Mouse (Mus musculus) forebrain, embryonic 14.5 days (tissue): ENCODE results near the gene Ccnyl1. TPM values are rescaled to one million over a fixed set of nuclear protein-coding genes. Genes with fewer than 3 reads are reported as not detected.
A peak's percentile ranks its signal among the peaks of the same experiment; 100 is the strongest.

Experiments
- ATAC-seq: fragments of 200-750 bp; cut with Nextera tagmentation; 2 replicates; pipeline ENCODE4 v1.8.0; 2017; ENCODE audit warnings: mild to moderate bottlenecking, moderate library complexity
- DNase-seq: peaks from one replicate; pipeline ENCODE4 v3.0.0-alpha.2; 2015; ENCODE audit warnings: low spot score
- H3K27ac ChIP-seq: fragments of 300-500 bp; sonication (generic); 2 replicates; pipeline ENCODE4 v1.5.1; 2014; ENCODE audit warnings: low read depth, mild to moderate bottlenecking, control low read depth, low read length, moderate library complexity
- H3K27me3 ChIP-seq: fragments of 300-500 bp; sonication (generic); replicated peaks from 2 replicates; pipeline ENCODE4 v1.6.1; 2014; ENCODE audit warnings: low read length, control low read depth, mixed read lengths; ENCODE audit not compliant: control insufficient read depth, insufficient read depth
- H3K36me3 ChIP-seq: fragments of 300-500 bp; sonication (generic); 2 replicates; pipeline ENCODE4 v1.6.1; 2014; ENCODE audit warnings: low read length, control low read depth; ENCODE audit not compliant: control insufficient read depth, insufficient read depth
- H3K4me1 ChIP-seq: fragments of 300-500 bp; sonication (generic); 2 replicates; pipeline ENCODE4 v1.6.1; 2014; ENCODE audit warnings: antibody characterized with exemption, low read length, control low read depth; ENCODE audit not compliant: control insufficient read depth, insufficient read depth
- H3K4me2 ChIP-seq: fragments of 300-500 bp; sonication (generic); 2 replicates; pipeline ENCODE4 v1.6.1; 2014; ENCODE audit warnings: mild to moderate bottlenecking, control low read depth, low read length
- H3K4me3 ChIP-seq: fragments of 300-500 bp; sonication (generic); 2 replicates; pipeline ENCODE4 v1.5.1; 2014; ENCODE audit warnings: low read depth, low read length, control low read depth
- H3K9ac ChIP-seq: fragments of 300-500 bp; sonication (generic); 2 replicates; pipeline ENCODE4 v1.6.1; 2014; ENCODE audit warnings: mild to moderate bottlenecking, low read length, control low read depth, moderate library complexity
- H3K9me3 ChIP-seq: fragments of 300-500 bp; sonication (generic); replicated peaks from 2 replicates; pipeline ENCODE4 v1.6.1; 2016; ENCODE audit warnings: low read length, control low read depth, mixed read lengths; ENCODE audit not compliant: control insufficient read depth
- WGBS: fragments of 180-500 bp; shearing (Covaris S2); extraction: QIAGEN DNeasy Blood & Tissue Kit; methylation state at CpG from one replicate; pipeline ENCODE4 v1.1.7; 2014; 5-methylcytosine and 5-hydroxymethylcytosine counted together
- polyA plus RNA-seq: library from polyadenylated mRNA; unstranded; fragments of >200 nt; fragmentation: Nextera tagmentation; extraction: Ambion mirVana; gene quantifications from 2 replicates; pipeline ENCODE4 v1.2.1, GENCODE M21; 2014

Gene Ccnyl1
- polyA plus RNA-seq, 1 experiment from 2014 or later, result 6.6 TPM

GRCm38 (mm10) chr1:64738661-64739082 lies 48.4 kb downstream of the Ccnyl1 start:
- H3K4me2 ChIP-seq, result peak overlapping the region; percentile 97
- no peaks in the 10 kb centered on the region for H3K9me3 ChIP-seq
- peaks cover 19% of the 10 kb centered on the region for H3K4me1 ChIP-seq
- no peak overlapping the region for H3K27ac ChIP-seq
- no peaks in the 10 kb centered on the region for H3K36me3 ChIP-seq
- H3K4me3 ChIP-seq, result peak overlapping the region; percentile 59
- ATAC-seq (no peak), DNase-seq (peak; percentile 45)
- H3K27me3 ChIP-seq, result peaks cover 53% of the 10 kb centered on the region
- WGBS, result under 1% methylated on average over 14 of the region's 14 CpGs
- no peak overlapping the region for H3K9ac ChIP-seq

DNA sequence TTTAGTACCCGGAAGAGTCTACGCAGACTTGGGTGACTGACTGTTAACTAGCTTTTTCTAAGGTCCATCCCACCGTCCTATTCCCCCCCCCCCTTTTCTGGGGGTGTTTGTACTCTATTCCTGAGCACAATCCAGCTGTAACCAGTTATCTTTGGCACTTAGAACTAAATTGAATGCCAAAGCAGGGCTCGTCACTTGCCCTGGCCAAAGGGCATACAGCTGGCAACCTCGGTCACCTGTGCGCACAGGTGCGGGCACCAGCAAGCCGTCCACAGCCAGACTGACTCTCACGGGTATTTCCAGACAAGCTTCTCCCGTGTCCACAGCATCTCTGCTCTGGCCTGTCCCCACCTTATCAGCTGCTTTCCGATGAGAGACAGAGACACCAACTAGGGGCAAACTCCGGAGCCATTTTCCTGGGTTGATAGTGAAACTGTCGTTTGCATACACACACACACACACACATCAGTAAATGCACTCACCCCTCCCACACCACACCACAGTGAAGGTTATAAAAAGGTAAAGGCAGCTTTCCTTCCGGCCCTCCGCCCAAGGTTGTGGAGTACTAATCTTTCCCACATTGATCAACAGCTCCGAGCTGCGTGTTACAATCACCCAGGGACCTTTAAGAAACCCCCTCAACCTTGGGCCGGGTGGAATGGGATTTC lies 52.6 kb downstream of the Ccnyl1 start:
- ATAC-seq, result no peak
- Histone ChIP-seq H3K27ac (no peak overlapping the region), H3K4me3 (no peak overlapping the region), H3K9ac (no peak overlapping the region), H3K4me1 (no peaks in the 10 kb centered on the region; the same call in 1 of the 2 replicates), H3K36me3 (no peaks in the 10 kb centered on the region), H3K9me3 (0 out of 2 replicates have a peak, but pooled peaks cover 2% of the 10 kb centered on the region), H3K4me2 (no peak overlapping the region), H3K27me3 (0 out of 2 replicates have a peak, but pooled peaks cover 18% of the 10 kb centered on the region)
- 93% methylated on average over 18 of the region's 18 CpGs for WGBS
- no peak for DNase-seq

- 0 out of 2 replicates have a peak, but pooled peaks cover 6% of the 10 kb centered on the region for H3K27me3 ChIP-seq
- H3K9me3 ChIP-seq, result 0 out of 2 replicates have a peak, but pooled peaks cover 2% of the 10 kb centered on the region
- no peak overlapping the region for H3K4me2 ChIP-seq
- DNase-seq (no peak), ATAC-seq (no peak)
- no peaks in the 10 kb centered on the region for H3K4me1 ChIP-seq
- no peak overlapping the region for H3K27ac ChIP-seq
- H3K9ac ChIP-seq, result no peak overlapping the region
- H3K36me3 ChIP-seq, result no peaks in the 10 kb centered on the region
- H3K4me3 ChIP-seq, result no peak overlapping the region
Observed at GRCm38 (mm10) chr1:64744616-64745015, 54.4 kb downstream of the Ccnyl1 start.

DNA sequence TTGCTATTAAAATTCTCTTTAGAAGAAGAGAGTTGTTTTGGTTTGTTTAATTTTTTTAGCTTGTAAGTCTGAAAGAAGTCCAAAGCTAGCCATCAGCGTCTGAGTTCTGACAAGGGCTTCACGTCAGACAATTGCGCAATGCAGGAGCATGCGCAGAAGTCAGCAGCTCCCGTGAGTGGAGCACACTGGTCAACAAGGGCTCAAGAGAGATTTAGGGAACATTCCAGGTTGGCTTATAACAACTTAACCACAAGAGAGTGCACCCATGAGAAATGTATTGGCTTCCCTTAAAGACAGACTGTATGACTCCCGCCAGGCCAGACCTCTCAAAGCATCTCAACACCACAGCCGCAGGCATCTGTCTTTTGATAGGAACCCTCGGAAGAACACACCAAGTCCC lies 62.9 kb downstream of the Ccnyl1 start:
- ATAC-seq, result no peak
- WGBS, result 93% methylated on average over 8 of the region's 8 CpGs
- Histone ChIP-seq H3K27ac (no peak overlapping the region), H3K4me2 (no peak overlapping the region), H3K9ac (no peak overlapping the region), H3K4me1 (no peaks in the 10 kb centered on the region), H3K36me3 (no peaks in the 10 kb centered on the region), H3K4me3 (no peak overlapping the region), H3K27me3 (no peaks in the 10 kb centered on the region), H3K9me3 (no peaks in the 10 kb centered on the region)
- no peak for DNase-seq

DNA sequence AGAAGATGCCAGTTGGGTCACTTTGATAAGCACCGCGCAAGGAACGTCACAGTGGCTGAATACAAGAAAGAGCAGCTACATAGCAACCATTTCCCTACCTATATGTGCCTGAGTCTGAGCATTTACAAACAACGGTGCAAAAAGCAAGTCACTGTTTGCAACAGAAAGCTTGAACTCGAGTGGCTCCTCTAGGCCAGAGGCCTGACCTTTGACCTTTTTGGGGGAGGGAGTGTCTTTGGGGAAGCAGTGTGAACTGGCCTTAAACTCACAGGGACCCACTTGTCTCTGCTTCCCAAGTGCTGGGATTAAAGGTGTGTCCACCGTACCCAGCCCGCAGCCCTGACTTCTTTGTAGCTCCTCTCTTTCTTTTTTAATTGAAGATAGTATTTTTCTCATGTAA lies 63.4 kb downstream of the Ccnyl1 start:
- ATAC-seq (no peak), DNase-seq (no peak)
- WGBS, result 78% methylated on average over 7 of the region's 7 CpGs
- Histone ChIP-seq H3K4me1 (no peaks in the 10 kb centered on the region), H3K36me3 (no peaks in the 10 kb centered on the region), H3K27me3 (no peaks in the 10 kb centered on the region), H3K27ac (no peak overlapping the region), H3K4me3 (no peak overlapping the region), H3K9ac (no peak overlapping the region), H3K9me3 (no peaks in the 10 kb centered on the region), H3K4me2 (no peak overlapping the region)

- no peak overlapping the region for H3K4me2 ChIP-seq
- no peaks in the 10 kb centered on the region for H3K27me3 ChIP-seq
- H3K9me3 ChIP-seq, result no peaks in the 10 kb centered on the region
- H3K36me3 ChIP-seq, result no peaks in the 10 kb centered on the region
- DNase-seq, result no peak
- no peak overlapping the region for H3K9ac ChIP-seq
- no peaks in the 10 kb centered on the region for H3K4me1 ChIP-seq
- no peak overlapping the region for H3K4me3 ChIP-seq
- no peak overlapping the region for H3K27ac ChIP-seq
- no peak for ATAC-seq
- 91% methylated on average over 5 of the region's 5 CpGs for WGBS
Observed at GRCm38 (mm10) chr1:64754658-64755057, 64.4 kb downstream of the Ccnyl1 start.

- no peak overlapping the region for H3K4me2 ChIP-seq
- H3K27me3 ChIP-seq, result no peaks in the 10 kb centered on the region
- H3K36me3 ChIP-seq, result no peaks in the 10 kb centered on the region
- no peaks in the 10 kb centered on the region for H3K4me1 ChIP-seq
- no peak overlapping the region for H3K9ac ChIP-seq
- WGBS, result 64% methylated on average over 7 of the region's 7 CpGs
- no peak overlapping the region for H3K4me3 ChIP-seq
- ATAC-seq, result no peak
- no peak overlapping the region for H3K27ac ChIP-seq
- no peaks in the 10 kb centered on the region for H3K9me3 ChIP-seq
- DNase-seq, result no peak
Observed at GRCm38 (mm10) chr1:64755971-64756639, 65.8 kb downstream of the Ccnyl1 start.

DNA sequence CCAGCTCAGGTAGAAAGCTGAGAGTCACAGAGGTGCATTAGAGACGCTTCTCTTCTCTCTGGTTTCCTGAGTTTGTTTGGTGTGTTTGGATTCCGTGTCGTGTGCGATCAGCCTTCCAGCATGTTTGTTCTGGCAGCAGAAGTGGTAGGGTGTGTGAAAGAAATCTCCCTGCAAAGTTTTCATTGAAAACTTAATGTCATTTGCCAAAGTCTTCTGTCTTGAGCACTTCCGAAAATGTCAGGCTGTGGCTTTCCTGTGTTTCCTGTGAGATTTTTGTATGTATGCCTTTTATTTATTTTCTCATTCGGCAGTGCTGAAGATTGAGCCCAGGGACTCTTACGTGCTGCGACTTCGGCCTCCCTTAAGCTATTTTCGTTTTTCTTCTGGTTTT lies 66.4 kb downstream of the Ccnyl1 start:
- Histone ChIP-seq H3K9ac (no peak overlapping the region), H3K4me2 (no peak overlapping the region), H3K27me3 (no peaks in the 10 kb centered on the region), H3K36me3 (no peaks in the 10 kb centered on the region), H3K9me3 (no peaks in the 10 kb centered on the region), H3K4me3 (no peak overlapping the region), H3K4me1 (no peaks in the 10 kb centered on the region), H3K27ac (no peak overlapping the region)
- no peak for DNase-seq
- ATAC-seq, result no peak
- WGBS, result 82% methylated on average over 10 of the region's 10 CpGs

DNA sequence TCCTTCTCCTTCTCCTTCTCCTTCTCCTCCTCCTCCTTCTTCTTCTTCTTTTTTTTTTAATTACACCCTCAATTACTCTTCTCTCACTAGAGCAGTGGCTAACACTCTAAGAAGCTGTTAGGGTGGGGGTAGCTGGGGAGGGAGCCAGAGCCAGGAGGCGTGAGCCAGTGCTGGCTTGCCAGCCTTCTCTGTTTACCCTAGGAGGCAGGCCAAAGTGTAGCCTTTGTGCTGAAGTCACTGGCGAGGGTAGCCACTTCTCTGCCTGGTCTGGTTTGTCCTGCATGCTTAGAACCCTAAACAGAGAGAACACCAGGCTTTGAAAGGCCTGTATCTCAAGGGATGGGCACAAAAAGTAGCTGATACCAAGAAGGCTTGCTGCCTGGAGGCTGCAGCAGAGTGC lies 67.0 kb downstream of the Ccnyl1 start:
- H3K9ac ChIP-seq, result no peak overlapping the region
- DNase-seq, result no peak
- no peak overlapping the region for H3K27ac ChIP-seq
- H3K27me3 ChIP-seq, result no peaks in the 10 kb centered on the region
- H3K4me1 ChIP-seq, result no peaks in the 10 kb centered on the region
- no peaks in the 10 kb centered on the region for H3K36me3 ChIP-seq
- no peaks in the 10 kb centered on the region for H3K9me3 ChIP-seq
- no peak overlapping the region for H3K4me3 ChIP-seq
- ATAC-seq, result no peak
- H3K4me2 ChIP-seq, result no peak overlapping the region
- WGBS, result 13% methylated on average over 2 of the region's 2 CpGs
